Mouse (Mus musculus): ENCODE results near the gene Chtop. TPM values are rescaled to one million over a fixed set of nuclear protein-coding genes. Genes with fewer than 3 reads are reported as not detected.

Chtop gene
- polyA plus RNA-seq, 1 experiment from 2014 or later: 98.2 TPM

DNA sequence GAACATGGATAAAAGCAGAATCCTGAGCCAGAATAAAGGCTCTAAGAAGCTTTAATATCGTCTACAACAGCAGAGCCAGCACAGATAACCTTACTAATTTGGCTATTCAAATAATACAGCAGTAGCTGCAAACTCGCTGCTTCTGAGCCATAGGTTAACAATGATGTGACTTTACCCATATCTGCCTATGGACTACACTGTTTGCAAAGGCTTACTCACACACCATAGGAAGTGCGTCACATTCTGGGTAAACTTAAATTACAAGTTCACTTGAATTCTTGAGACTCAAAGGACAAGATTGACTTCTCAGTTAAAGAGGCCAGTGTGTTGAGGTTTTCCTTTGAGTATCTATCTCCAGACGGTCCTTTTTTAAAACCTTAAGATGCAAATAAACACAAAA, 5.9 kb downstream of the Chtop start:
- Histone ChIP-seq H3K4me3 (ENCODE audit: low read depth, low read length) (no peak overlapping the region), H3K4me1 (ENCODE audit: control insufficient read depth, insufficient read depth, low read length) (peaks cover 19% of the 10 kb centered on the region; the same call in 1 of the 2 replicates), H3K36me3 (ENCODE audit: control insufficient read depth, insufficient read depth, low read length) (peaks cover 84% of the 10 kb centered on the region), H3K9ac (replicated peaks; ENCODE audit: low read depth, low read length) (no peak overlapping the region), H3K4me2 (replicated peaks; ENCODE audit: low read depth, low read length) (no peak overlapping the region), H3K9me3 (ENCODE audit: control insufficient read depth, low read depth, low read length) (no peaks in the 10 kb centered on the region), H3K27ac (ENCODE audit: low read length) (no peak overlapping the region), H3K27me3 (ENCODE audit: control insufficient read depth, insufficient read depth, low read length) (no peaks in the 10 kb centered on the region)
- no peak for ATAC-seq (ENCODE audit: insufficient number of reproducible peaks, insufficient read depth, low FRiP score, low read depth)
- 69% methylated on average over 4 of the region's 4 CpGs for WGBS

DNA sequence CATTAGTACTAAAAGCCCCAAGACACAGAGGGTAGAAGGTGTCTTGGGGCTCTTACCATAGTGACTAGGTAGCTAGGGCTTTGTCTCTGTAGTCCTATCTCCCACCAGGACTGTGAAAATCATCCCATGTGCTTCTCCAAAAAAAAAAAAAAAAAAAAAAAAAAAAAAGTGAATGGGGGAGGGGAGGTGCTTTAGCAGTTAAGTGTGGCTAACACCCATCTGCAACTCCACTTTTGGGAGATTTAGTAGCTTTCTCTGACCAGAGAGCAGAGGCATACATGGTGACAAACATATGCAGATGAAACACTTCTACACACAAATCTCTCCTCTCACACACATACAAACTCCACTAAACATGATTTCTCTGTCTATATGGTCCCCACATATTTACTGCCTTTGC, 11.7 kb downstream of the Chtop start:
- no peak for ATAC-seq (ENCODE audit: insufficient number of reproducible peaks, insufficient read depth, low FRiP score, low read depth)

GRCm38 (mm10) chr3:90495850-90496525, 13.3 kb downstream of the Chtop start:
- H3K27me3 ChIP-seq (ENCODE audit: control insufficient read depth, insufficient read depth, low read length): no peaks in the 10 kb centered on the region
- 86% methylated on average over 7 of the region's 7 CpGs for WGBS
- no peak overlapping the region for H3K4me3 ChIP-seq (ENCODE audit: low read depth, low read length)
- no peak for ATAC-seq (ENCODE audit: insufficient number of reproducible peaks, insufficient read depth, low FRiP score, low read depth)
- no peak overlapping the region for H3K27ac ChIP-seq (ENCODE audit: low read length)
- H3K9ac ChIP-seq (replicated peaks; ENCODE audit: low read depth, low read length): no peak overlapping the region
- H3K36me3 ChIP-seq (ENCODE audit: control insufficient read depth, insufficient read depth, low read length): peaks cover 45% of the 10 kb centered on the region
- H3K4me1 ChIP-seq (ENCODE audit: control insufficient read depth, insufficient read depth, low read length): no peaks in the 10 kb centered on the region
- H3K4me2 ChIP-seq (replicated peaks; ENCODE audit: low read depth, low read length): no peak overlapping the region
- H3K9me3 ChIP-seq (ENCODE audit: control insufficient read depth, low read depth, low read length): no peaks in the 10 kb centered on the region

More for the DNA sequence above, 11.7 kb downstream of the Chtop start:
- H3K9me3 ChIP-seq (ENCODE audit: control insufficient read depth, low read depth, low read length): no peaks in the 10 kb centered on the region
- H3K27ac ChIP-seq (ENCODE audit: low read length): no peak overlapping the region
- peaks cover 61% of the 10 kb centered on the region for H3K36me3 ChIP-seq (ENCODE audit: control insufficient read depth, insufficient read depth, low read length)
- no peaks in the 10 kb centered on the region for H3K4me1 ChIP-seq (ENCODE audit: control insufficient read depth, insufficient read depth, low read length)
- no peak overlapping the region for H3K4me2 ChIP-seq (replicated peaks; ENCODE audit: low read depth, low read length)
- H3K9ac ChIP-seq (replicated peaks; ENCODE audit: low read depth, low read length): no peak overlapping the region
- H3K4me3 ChIP-seq (ENCODE audit: low read depth, low read length): no peak overlapping the region
- no peaks in the 10 kb centered on the region for H3K27me3 ChIP-seq (ENCODE audit: control insufficient read depth, insufficient read depth, low read length)

DNA sequence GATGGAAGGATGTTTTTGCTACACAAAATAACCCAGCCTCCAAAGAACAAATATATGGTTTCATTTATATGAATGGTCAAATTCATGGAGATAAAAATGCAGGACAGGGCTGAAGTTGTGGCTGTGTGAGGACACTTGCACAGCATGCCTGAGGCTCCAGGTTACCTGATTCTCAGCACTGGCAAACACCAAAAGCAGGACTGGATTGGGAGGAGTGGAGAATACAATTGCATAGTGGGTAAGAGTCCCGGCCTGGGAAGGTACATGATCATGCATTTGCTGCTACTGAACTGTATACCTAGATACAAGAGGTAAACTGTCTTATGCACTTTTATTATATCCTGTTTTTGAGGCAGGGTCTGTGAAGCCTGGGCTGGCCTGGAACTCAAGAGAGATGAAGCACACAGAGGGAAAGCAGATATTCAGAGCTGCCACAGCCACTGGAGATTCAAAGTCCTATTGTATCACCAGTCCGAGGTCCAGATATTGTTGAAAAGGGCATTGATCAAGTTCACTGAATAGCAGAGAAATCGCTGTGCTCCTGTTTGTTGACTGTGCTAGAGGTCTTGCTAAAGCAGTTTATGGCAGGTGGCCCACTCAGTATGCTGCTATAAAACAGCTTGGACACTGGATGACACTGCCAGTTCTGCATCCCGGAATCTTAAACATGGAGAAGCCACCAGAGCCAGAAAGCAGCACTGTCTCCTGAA, 15.3 kb downstream of the Chtop start:
- Histone ChIP-seq H3K9ac (replicated peaks; ENCODE audit: low read depth, low read length) (no peak overlapping the region), H3K27me3 (ENCODE audit: control insufficient read depth, insufficient read depth, low read length) (no peaks in the 10 kb centered on the region), H3K27ac (ENCODE audit: low read length) (no peak overlapping the region), H3K4me1 (ENCODE audit: control insufficient read depth, insufficient read depth, low read length) (peaks cover 10% of the 10 kb centered on the region; the same call in 1 of the 2 replicates), H3K4me2 (replicated peaks; ENCODE audit: low read depth, low read length) (no peak overlapping the region), H3K9me3 (ENCODE audit: control insufficient read depth, low read depth, low read length) (no peaks in the 10 kb centered on the region), H3K36me3 (ENCODE audit: control insufficient read depth, insufficient read depth, low read length) (peaks cover 38% of the 10 kb centered on the region), H3K4me3 (ENCODE audit: low read depth, low read length) (no peak overlapping the region)
- ATAC-seq (ENCODE audit: insufficient number of reproducible peaks, insufficient read depth, low FRiP score, low read depth): no peak
- WGBS: 52% methylated on average over 4 of the region's 4 CpGs

GRCm38 (mm10) chr3:90491350-90491749, 17.9 kb downstream of the Chtop start:
- WGBS: 34% methylated on average over 2 of the region's 2 CpGs
- Histone ChIP-seq H3K4me1 (ENCODE audit: control insufficient read depth, insufficient read depth, low read length) (peaks cover 10% of the 10 kb centered on the region; the same call in 1 of the 2 replicates), H3K9me3 (ENCODE audit: control insufficient read depth, low read depth, low read length) (no peaks in the 10 kb centered on the region)

DNA sequence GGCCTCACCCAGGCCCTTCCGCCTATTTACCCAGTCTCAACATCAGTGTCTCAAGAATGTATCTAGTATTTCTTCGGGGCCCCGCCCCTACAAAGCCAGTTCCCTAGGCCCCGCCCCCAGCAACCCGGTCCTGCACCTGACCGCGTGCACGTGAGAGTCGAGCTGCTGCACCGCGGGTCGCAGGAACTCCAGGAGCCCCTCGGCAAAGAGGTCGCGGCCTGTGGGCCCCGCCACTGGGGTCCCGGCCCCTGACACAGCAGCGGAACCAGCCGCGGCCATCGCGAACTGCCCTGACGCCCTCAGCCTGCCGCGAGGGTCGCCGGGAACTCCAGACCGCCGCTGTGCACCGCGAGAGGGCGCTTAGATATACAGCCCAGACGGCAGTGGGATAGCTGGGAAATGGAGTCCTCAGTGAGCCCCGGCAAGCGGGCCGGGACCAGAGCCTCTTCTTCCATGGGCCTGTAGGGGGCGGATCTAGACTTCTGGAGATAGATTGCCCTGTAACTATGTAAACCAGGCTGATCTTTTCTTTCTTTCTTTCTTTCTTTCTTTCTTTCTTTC, 18.5 kb downstream of the Chtop start, which contains the start of gene Snapin:
Gene Snapin, minus strand, starts transcription at position 338 of the 561 bp plus-strand sequence.
- H3K27ac ChIP-seq (ENCODE audit: low read length): peak within 1 kb of the TSS; percentile 55; the same call in 1 of the 2 replicates
- H3K36me3 ChIP-seq (ENCODE audit: control insufficient read depth, insufficient read depth, low read length): peaks cover 34% of the 10 kb centered on the region
- peak within 1 kb of the TSS; percentile 68 for H3K4me3 ChIP-seq (ENCODE audit: low read depth, low read length)
- H3K4me2 ChIP-seq (replicated peaks; ENCODE audit: low read depth, low read length): peak within 1 kb of the TSS; percentile 60
- peak within 1 kb of the TSS; percentile 52; the same call in 1 of the 2 replicates for H3K9ac ChIP-seq (replicated peaks; ENCODE audit: low read depth, low read length)
- peaks cover 10% of the 10 kb centered on the region; the same call in 1 of the 2 replicates for H3K4me1 ChIP-seq (ENCODE audit: control insufficient read depth, insufficient read depth, low read length)
- ATAC-seq (ENCODE audit: insufficient number of reproducible peaks, insufficient read depth, low FRiP score, low read depth): peak; percentile 98
- no peaks in the 10 kb centered on the region for H3K27me3 ChIP-seq (ENCODE audit: control insufficient read depth, insufficient read depth, low read length)
- no peaks in the 10 kb centered on the region for H3K9me3 ChIP-seq (ENCODE audit: control insufficient read depth, low read depth, low read length)
- under 1% methylated on average over 37 of the region's 37 CpGs for WGBS

More at GRCm38 (mm10) chr3:90491350-90491749, 17.9 kb downstream of the Chtop start:
- H3K27me3 ChIP-seq (ENCODE audit: control insufficient read depth, insufficient read depth, low read length): no peaks in the 10 kb centered on the region
- no peak for ATAC-seq (ENCODE audit: insufficient number of reproducible peaks, insufficient read depth, low FRiP score, low read depth)
- H3K27ac ChIP-seq (ENCODE audit: low read length): no peak overlapping the region
- no peak overlapping the region for H3K4me3 ChIP-seq (ENCODE audit: low read depth, low read length)
- no peak overlapping the region for H3K4me2 ChIP-seq (replicated peaks; ENCODE audit: low read depth, low read length)
- H3K9ac ChIP-seq (replicated peaks; ENCODE audit: low read depth, low read length): no peak overlapping the region
- H3K36me3 ChIP-seq (ENCODE audit: control insufficient read depth, insufficient read depth, low read length): peaks cover 34% of the 10 kb centered on the region

DNA sequence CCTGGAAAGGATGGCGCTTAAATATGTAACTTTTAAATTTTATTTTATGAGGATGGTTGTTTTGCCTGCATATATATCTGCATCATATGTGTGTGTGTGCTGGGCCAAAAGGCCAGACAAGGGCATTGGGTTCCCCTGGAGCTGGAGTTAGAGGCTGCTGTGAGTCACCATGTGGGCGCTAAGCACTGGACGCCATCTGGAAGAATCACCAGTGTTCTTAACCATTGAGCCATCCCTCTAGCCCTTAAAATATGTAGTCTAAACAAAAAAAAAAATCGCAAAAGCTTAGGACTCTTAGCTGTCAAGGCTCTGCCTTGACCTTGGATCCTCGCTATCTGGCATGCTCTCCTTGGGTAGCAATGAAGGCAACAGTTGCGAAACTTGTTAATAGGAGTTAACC, 20.7 kb downstream of the Chtop start:
- no peak overlapping the region for H3K4me3 ChIP-seq (ENCODE audit: low read depth, low read length)
- peaks cover 49% of the 10 kb centered on the region for H3K36me3 ChIP-seq (ENCODE audit: control insufficient read depth, insufficient read depth, low read length)
- H3K27me3 ChIP-seq (ENCODE audit: control insufficient read depth, insufficient read depth, low read length): no peaks in the 10 kb centered on the region
- no peak overlapping the region for H3K27ac ChIP-seq (ENCODE audit: low read length)
- 78% methylated on average over 6 of the region's 6 CpGs for WGBS
- ATAC-seq (ENCODE audit: insufficient number of reproducible peaks, insufficient read depth, low FRiP score, low read depth): no peak
- no peak overlapping the region for H3K9ac ChIP-seq (replicated peaks; ENCODE audit: low read depth, low read length)
- H3K4me1 ChIP-seq (ENCODE audit: control insufficient read depth, insufficient read depth, low read length): peaks cover 10% of the 10 kb centered on the region; the same call in 1 of the 2 replicates
- H3K9me3 ChIP-seq (ENCODE audit: control insufficient read depth, low read depth, low read length): no peaks in the 10 kb centered on the region
- H3K4me2 ChIP-seq (replicated peaks; ENCODE audit: low read depth, low read length): no peak overlapping the region

- Histone ChIP-seq H3K9ac (replicated peaks; ENCODE audit: low read depth, low read length) (no peak overlapping the region), H3K4me2 (replicated peaks; ENCODE audit: low read depth, low read length) (no peak overlapping the region), H3K9me3 (ENCODE audit: control insufficient read depth, low read depth, low read length) (no peaks in the 10 kb centered on the region), H3K36me3 (ENCODE audit: control insufficient read depth, insufficient read depth, low read length) (peaks cover 65% of the 10 kb centered on the region), H3K4me3 (ENCODE audit: low read depth, low read length) (no peak overlapping the region), H3K27me3 (ENCODE audit: control insufficient read depth, insufficient read depth, low read length) (no peaks in the 10 kb centered on the region), H3K27ac (ENCODE audit: low read length) (no peak overlapping the region), H3K4me1 (ENCODE audit: control insufficient read depth, insufficient read depth, low read length) (peaks cover 10% of the 10 kb centered on the region; the same call in 1 of the 2 replicates)
- 82% methylated on average over 5 of the region's 5 CpGs for WGBS
- ATAC-seq (ENCODE audit: insufficient number of reproducible peaks, insufficient read depth, low FRiP score, low read depth): no peak
Measured at GRCm38 (mm10) chr3:90486998-90487397, 22.3 kb downstream of the Chtop start.

Data from stomach, embryonic 14.5 days (tissue).